ENCODE assay signal across 11 mouse cellular contexts in genomic region chr10:52217564-52217934, GRCm38 (mm10). TPM values are rescaled to one million over a fixed set of nuclear protein-coding genes. Genes with fewer than 3 reads are reported as not detected.
A peak's percentile ranks its signal among the peaks of the same experiment; 100 is the strongest.
DNase-seq lines count a peak whose midpoint lies in the region; ATAC-seq lines count a peak whose summit lies in the region.
"Had no signal": no experiment of that assay in that cellular context is flagged by ENCODE, and none has a peak within 500 bp of the region (broad histone marks: within the 10 kb centered on the region; RNA-seq: fewer than 3 reads in every experiment).

No protein-coding gene starts in this region.

- no peaks in the 10 kb centered on the region for H3K4me1 ChIP-seq in forebrain, embryonic 14.5 days (ENCODE audit: control insufficient read depth, insufficient read depth, low read length)
- H3K4me1 ChIP-seq in midbrain, embryonic 12.5 days = no peaks in the 10 kb centered on the region

- 0 out of 2 replicates have a peak overlapping the region, but pooled peaks have one; percentile 32 for H3K9ac ChIP-seq in forebrain, embryonic 14.5 days (ENCODE audit: low read length)
- no peak overlapping the region for H3K9ac ChIP-seq in midbrain, embryonic 12.5 days (replicated peaks)
- H3K9ac ChIP-seq: liver, embryonic 13.5 days had no signal

- H3K4me2 ChIP-seq in forebrain, embryonic 14.5 days (ENCODE audit: low read length) = no peak overlapping the region
- no peak overlapping the region for H3K4me2 ChIP-seq in midbrain, embryonic 12.5 days (replicated peaks)
- H3K4me2 ChIP-seq: liver, embryonic 13.5 days had no signal

- no peaks in the 10 kb centered on the region for H3K27me3 ChIP-seq in forebrain, embryonic 14.5 days (replicated peaks; ENCODE audit: control insufficient read depth, insufficient read depth, low read length)
- no peaks in the 10 kb centered on the region for H3K27me3 ChIP-seq in midbrain, embryonic 12.5 days
- H3K27me3 ChIP-seq: liver, embryonic 13.5 days had no signal

- 49% methylated on average over 7 of the region's 7 CpGs for WGBS in forebrain, embryonic 14.5 days
- 62% methylated on average over 7 of the region's 7 CpGs for WGBS in midbrain, embryonic 12.5 days

- no peaks in the 10 kb centered on the region for H3K9me3 ChIP-seq in forebrain, embryonic 14.5 days (replicated peaks; ENCODE audit: control insufficient read depth, low read length)
- H3K9me3 ChIP-seq in midbrain, embryonic 12.5 days = no peaks in the 10 kb centered on the region
- H3K9me3 ChIP-seq: liver, embryonic 13.5 days had no signal

- H3K36me3 ChIP-seq in forebrain, embryonic 14.5 days (ENCODE audit: control insufficient read depth, insufficient read depth, low read length) = no peaks in the 10 kb centered on the region
- H3K36me3 ChIP-seq in midbrain, embryonic 12.5 days = no peaks in the 10 kb centered on the region
- H3K36me3 ChIP-seq: liver, embryonic 13.5 days had no signal

- no peak overlapping the region for H3K27ac ChIP-seq in forebrain, embryonic 14.5 days (ENCODE audit: low read depth, low read length)
- no peak overlapping the region for H3K27ac ChIP-seq in midbrain, embryonic 12.5 days (replicated peaks)
- H3K27ac ChIP-seq: liver, embryonic 13.5 days had no signal

- peak; percentile 57; the same call in 1 of the 2 replicates for ATAC-seq in forebrain, embryonic 14.5 days
- ATAC-seq in midbrain, embryonic 12.5 days (ENCODE audit: low FRiP score, low read depth) = peak; percentile 54; the same call in 1 of the 2 replicates

- no peak overlapping the region for H3K4me3 ChIP-seq in forebrain, embryonic 14.5 days (ENCODE audit: low read depth, low read length)
- no peak overlapping the region for H3K4me3 ChIP-seq in midbrain, embryonic 12.5 days
- H3K4me3 ChIP-seq: liver, embryonic 13.5 days had no signal

- peak; percentile 40 to 52 for DNase-seq in cerebellum, postnatal 14 days
- DNase-seq in cerebellum, adult 11-12 months = no peak
- peak; percentile 10 to 20 for DNase-seq in left cerebral cortex, postnatal 25 days (ENCODE audit: low spot score in 2 of 2)
- no peak for DNase-seq in left cerebral cortex, adult 11 months (ENCODE audit: low spot score)
- peak; percentile 30 for DNase-seq in forebrain, embryonic 14.5 days (ENCODE audit: low spot score)
- no peak for DNase-seq in natural killer cell, adult 2 months (ENCODE audit: low spot score in 2 of 2)
- no peak for DNase-seq in adrenal gland, postnatal 10 days
- DNase-seq: embryo, embryonic 11 days; liver, embryonic 13.5 days had no signal

- intact Hi-C loops in left cerebral cortex, postnatal 25 days (cut with DNase I) = loop anchor here (5.0 kb wide), 3 partner anchors 110 to 170 kb away; partner anchors contain the start of gene Nepn

RNA-seq across cellular contexts. Expression of gene Dcbld1, which starts 15.9 kb away (rescaled TPM):
- total RNA-seq in left cerebral cortex, postnatal 25 days (2021) = 1 to 10 TPM; 5.5 to 6.5 TPM
- 16.1 and 17.0 TPM in 2 replicates for polyA plus RNA-seq in forebrain, embryonic 14.5 days (2014; fragmentation: Nextera tagmentation; extraction: Ambion mirVana)
- 19.3 and 21.0 TPM in 2 replicates for polyA plus RNA-seq in midbrain, embryonic 12.5 days (2016; fragmentation: Nextera tagmentation; extraction: Ambion mirVana)
- 1 to 10 TPM; 6.8 to 7.0 TPM for total RNA-seq in adrenal gland, postnatal 10 days (2021)

RNA-seq across cellular contexts. Expression of gene Ros1, which starts 22.5 kb away (rescaled TPM):
- total RNA-seq in left cerebral cortex, postnatal 25 days (2021) = not detected
- polyA plus RNA-seq in forebrain, embryonic 14.5 days (2014; fragmentation: Nextera tagmentation; extraction: Ambion mirVana) = not detected in 2 replicates
- polyA plus RNA-seq in midbrain, embryonic 12.5 days (2016; fragmentation: Nextera tagmentation; extraction: Ambion mirVana) = not detected in 2 replicates
- total RNA-seq in adrenal gland, postnatal 10 days (2021) = under 1 TPM in 1 of 2 experiments, not detected in 1; 0.09 TPM
- total RNA-seq: neutrophil, adult 5-6 weeks had no signal

Comparison
In these comparisons a context has a peak if more than half of its experiments do, and no peak if none do; other contexts are left out.
1. DNase-seq: peak in cerebellum, postnatal 14 days (2 of 2), left cerebral cortex, postnatal 25 days (2 of 2) and forebrain, embryonic 14.5 days (single experiment); none in cerebellum, adult 11-12 months (single experiment), left cerebral cortex, adult 11 months (single experiment), natural killer cell, adult 2 months (0 of 2) and adrenal gland, postnatal 10 days (single experiment).